Mouse (Mus musculus): ENCODE results near the gene Olfr52. TPM values are rescaled to one million over a fixed set of nuclear protein-coding genes. Genes with fewer than 3 reads are reported as not detected.

Olfr52 gene
- not detected in 4 replicates for total RNA-seq (2023)

DNA sequence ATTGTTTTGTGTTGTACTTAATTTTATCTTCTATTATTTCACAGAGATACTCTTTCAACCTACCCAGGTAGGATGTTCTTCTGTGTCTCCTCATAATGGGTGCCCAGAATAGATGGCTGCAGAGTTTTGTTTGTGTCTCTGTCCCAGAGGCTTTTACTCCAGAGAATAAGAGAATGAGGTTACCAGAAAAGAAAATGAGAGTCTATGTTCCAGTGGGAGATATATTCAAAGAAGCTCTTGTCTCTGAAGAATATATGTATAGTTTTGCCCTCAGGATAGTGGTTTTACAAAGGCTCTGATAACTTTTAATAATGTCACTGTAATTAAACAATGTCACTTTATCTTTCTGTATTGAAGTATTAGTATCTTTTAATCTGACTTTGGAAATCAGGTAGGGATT, at the start of gene Olfr52:
Gene Olfr52, minus strand, starts transcription at position 101 of the 400 bp plus-strand sequence.

DNA sequence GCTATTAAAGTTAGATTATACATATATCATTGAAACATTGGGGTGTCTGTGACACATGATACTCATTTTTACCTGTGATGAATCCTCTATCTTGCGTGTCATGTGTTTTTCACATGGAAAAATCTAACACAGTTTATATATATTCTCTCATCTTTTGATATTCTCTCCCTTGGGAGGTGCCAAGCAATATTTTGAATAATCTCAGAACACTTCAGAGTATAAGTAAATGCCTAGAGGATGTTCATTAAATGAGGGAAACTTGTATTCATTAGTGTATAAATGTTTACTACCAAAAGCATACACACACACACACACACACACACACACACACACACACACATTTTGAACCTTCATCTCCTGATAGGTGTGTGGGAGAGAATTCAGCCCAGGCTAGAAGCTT, 45.8 kb upstream of the Olfr52 start, which contains the start of gene Olfr1047:
Gene Olfr1047, minus strand, starts transcription at position 101 of the 400 bp plus-strand sequence.

DNA sequence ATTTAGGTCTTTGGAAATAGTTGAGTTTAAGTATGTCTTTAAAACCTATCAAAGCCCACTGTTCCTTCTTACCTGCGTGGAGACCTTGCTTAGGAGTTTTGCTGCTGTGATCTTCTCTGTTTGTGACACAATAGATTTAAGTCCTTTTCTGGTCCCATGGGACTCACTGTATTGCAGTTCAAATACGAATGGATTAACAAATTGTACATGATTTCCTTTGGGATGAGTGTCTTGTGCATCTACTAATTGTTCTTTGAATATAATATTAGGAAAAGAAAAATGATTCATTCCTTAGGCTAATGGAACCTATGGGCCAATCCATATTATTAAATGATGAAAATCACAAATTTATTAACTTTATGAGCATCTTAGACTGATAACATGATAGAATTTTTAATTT, 33.7 kb upstream of the Olfr52 start, which contains the start of gene Olfr1046:
Gene Olfr1046, minus strand, starts transcription at position 101 of the 400 bp plus-strand sequence.

DNA sequence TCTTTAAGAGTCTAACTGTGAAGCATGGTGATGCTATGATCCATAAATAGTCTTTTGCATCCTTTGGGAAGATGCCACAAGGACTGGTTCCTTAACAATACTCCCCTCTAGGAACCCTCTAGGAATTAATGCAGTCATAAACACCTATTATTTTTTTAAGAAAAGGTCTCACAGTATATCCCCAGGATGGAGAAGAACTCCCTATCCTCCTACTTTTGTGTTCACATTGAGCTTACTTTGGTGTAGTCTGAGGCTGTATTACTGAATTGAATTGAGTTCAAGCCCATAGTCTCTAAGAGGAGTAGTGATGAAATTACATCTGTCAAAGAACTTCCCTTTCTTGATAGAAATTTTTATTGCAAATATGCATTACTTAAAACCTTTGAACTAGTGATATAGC, 17.4 kb upstream of the Olfr52 start, which contains the start of gene Olfr1045:
Gene Olfr1045, minus strand, starts transcription at position 101 of the 400 bp plus-strand sequence.

DNA sequence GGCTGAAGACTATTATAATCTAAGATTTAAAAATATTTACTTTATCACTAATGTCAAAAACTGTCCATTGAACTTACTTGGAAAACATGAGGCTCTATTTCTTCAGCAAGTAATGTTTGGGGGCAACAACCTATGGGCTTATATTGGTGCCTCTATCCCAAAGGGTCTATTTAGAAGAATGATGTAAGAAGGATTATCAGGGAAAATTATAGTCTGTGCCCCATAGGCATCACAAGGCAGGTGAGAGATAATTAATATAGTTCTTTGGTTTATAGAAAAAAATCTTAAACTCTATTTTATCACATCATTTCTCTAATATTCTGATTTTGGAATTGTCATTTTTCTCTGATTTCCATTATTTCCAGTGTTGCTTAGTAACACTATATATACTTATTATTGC, 7.8 kb downstream of the Olfr52 start, which contains the start of gene Olfr1044:
Gene Olfr1044, minus strand, starts transcription at position 101 of the 400 bp plus-strand sequence.

DNA sequence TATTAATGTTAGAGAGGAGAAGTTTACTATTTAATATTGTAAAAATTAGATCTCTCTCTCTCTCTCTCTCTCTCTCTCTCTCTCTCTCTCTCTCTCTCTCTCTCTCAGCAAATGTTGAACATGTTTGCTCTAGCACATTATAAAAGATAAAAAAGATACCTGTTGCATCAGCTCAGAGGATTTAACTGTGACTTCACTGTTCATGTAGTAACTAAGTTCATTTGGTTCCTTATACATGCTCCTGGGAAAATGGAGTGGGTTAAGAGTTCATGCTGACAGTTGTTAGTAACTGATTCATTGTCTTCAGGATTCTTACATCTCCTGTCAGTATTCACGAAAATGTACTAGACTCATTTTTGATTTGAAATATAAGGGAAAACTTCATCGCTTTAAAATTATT, 18.1 kb downstream of the Olfr52 start, which contains the start of gene Olfr1043:
Gene Olfr1043, minus strand, starts transcription at position 101 of the 400 bp plus-strand sequence.

DNA sequence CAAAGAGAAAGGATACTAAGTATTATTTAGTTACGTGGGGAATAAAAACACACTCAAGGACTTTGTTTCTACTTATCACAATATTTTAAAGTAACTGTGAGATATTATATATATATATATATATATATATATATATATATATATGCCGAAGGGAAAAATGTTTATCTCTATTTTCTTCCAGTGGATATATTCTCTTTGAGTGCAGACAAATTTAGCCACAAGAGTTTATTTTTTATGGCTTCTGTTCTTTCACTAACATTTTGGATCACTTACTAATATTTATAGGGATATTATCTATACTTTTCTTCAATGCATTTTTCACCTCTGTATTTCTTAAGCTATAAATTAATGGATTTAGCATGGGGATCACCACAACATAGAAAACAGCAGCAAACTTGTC, 23.7 kb downstream of the Olfr52 start, which contains the start of gene Olfr1042:
Gene Olfr1042, minus strand, starts transcription at position 101 of the 400 bp plus-strand sequence.

DNA sequence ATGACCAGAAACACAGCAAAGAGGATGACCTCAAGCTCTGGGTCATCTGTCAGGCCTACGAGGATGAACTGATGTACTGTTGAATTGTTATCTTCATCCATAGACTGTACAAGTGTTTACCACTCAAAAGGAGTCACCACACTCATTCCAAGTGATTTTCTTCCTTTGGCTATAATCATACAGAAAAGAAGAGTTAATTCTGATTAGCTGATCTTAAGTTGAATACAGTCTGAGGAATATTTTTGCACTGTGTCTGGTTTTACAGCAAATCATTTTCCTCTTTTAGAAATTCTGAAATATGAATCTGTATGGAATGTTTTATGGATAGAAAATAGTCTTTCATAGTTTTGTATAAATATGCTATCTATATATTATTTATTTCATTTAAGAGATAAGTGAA, 38.9 kb downstream of the Olfr52 start, which contains the start of gene Olfr1040:
Gene Olfr1040, minus strand, starts transcription at position 101 of the 400 bp plus-strand sequence.

DNA sequence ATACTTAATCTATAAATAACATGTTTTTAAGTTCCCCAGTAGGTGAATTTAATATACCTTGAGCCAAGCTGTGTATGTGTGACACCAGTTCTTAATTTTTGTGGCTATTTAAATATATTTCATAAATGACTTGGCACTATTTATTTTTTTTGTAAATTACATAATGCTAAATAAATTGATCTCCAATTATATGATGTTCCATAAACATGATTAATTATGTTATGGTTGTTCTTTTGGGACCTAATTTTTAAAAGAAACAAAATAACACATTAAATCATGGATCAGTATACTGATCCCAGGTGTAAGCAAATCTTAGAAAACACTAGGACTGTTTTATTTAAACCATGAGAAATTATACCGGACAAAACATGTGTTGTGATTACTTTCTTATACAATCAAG, 49.7 kb downstream of the Olfr52 start, which contains the start of gene Olfr1039:
Gene Olfr1039, minus strand, starts transcription at position 101 of the 400 bp plus-strand sequence.

Other genes starting within 250 kb of the Olfr52 start
- gene Olfr1028, start 235.2 kb downstream of the Olfr52 start, total RNA-seq (2023), result 0.15 TPM in 1 of 4 replicates, not detected in the others
- not detected in 4 replicates for gene Olfr1029, start 211.8 kb downstream of the Olfr52 start, total RNA-seq (2023)
- not detected in 4 replicates for gene Olfr1030, start 206.4 kb downstream of the Olfr52 start, total RNA-seq (2023)
- gene Olfr1031, start 195.4 kb downstream of the Olfr52 start, total RNA-seq (2023), result not detected in 4 replicates
- gene Olfr1032, start 180.1 kb downstream of the Olfr52 start, total RNA-seq (2023), result not detected in 4 replicates
- gene Olfr1033, start 165.1 kb downstream of the Olfr52 start, total RNA-seq (2023), result not detected in 4 replicates
- gene Olfr1034, start 139.8 kb downstream of the Olfr52 start, total RNA-seq (2023), result not detected in 4 replicates
- not detected in 4 replicates for gene Olfr1036, start 111.7 kb downstream of the Olfr52 start, total RNA-seq (2023)
- gene Olfr1037, start 98.3 kb downstream of the Olfr52 start, total RNA-seq (2023), result not detected in 4 replicates
- gene Olfr1039, start 49.8 kb downstream of the Olfr52 start, total RNA-seq (2023), result not detected in 4 replicates
- not detected in 4 replicates for gene Olfr1040, start 39.0 kb downstream of the Olfr52 start, total RNA-seq (2023)
- gene Olfr1042, start 23.8 kb downstream of the Olfr52 start, total RNA-seq (2023), result not detected in 4 replicates
- not detected in 4 replicates for gene Olfr1043, start 18.2 kb downstream of the Olfr52 start, total RNA-seq (2023)
- not detected in 4 replicates for gene Olfr1044, start 7.9 kb downstream of the Olfr52 start, total RNA-seq (2023)
- gene Olfr1045, start 17.3 kb upstream of the Olfr52 start, total RNA-seq (2023), result not detected in 4 replicates
- gene Olfr1046, start 33.6 kb upstream of the Olfr52 start, total RNA-seq (2023), result not detected in 4 replicates
- gene Olfr1047, start 45.7 kb upstream of the Olfr52 start, total RNA-seq (2023), result not detected in 4 replicates
- not detected in 4 replicates for gene Olfr1048, start 54.6 kb upstream of the Olfr52 start, total RNA-seq (2023)
- gene Olfr1049, start 72.6 kb upstream of the Olfr52 start, total RNA-seq (2023), result not detected in 4 replicates
- gene Olfr1051, start 93.4 kb upstream of the Olfr52 start, total RNA-seq (2023), result not detected in 4 replicates
- gene Olfr1052, start 106.8 kb upstream of the Olfr52 start, total RNA-seq (2023), result not detected in 4 replicates
- gene Olfr1053, start 129.6 kb upstream of the Olfr52 start, total RNA-seq (2023), result not detected in 4 replicates
- not detected in 4 replicates for gene Olfr1054, start 149.8 kb upstream of the Olfr52 start, total RNA-seq (2023)
- not detected in 4 replicates for gene Olfr1055, start 164.6 kb upstream of the Olfr52 start, total RNA-seq (2023)
- not detected in 4 replicates for gene Olfr1056, start 176.8 kb upstream of the Olfr52 start, total RNA-seq (2023)
- gene Olfr1057, start 192.7 kb upstream of the Olfr52 start, total RNA-seq (2023), result not detected in 4 replicates
- not detected in 4 replicates for gene Olfr1058, start 202.9 kb upstream of the Olfr52 start, total RNA-seq (2023)
- not detected in 4 replicates for gene Olfr1061, start 228.4 kb upstream of the Olfr52 start, total RNA-seq (2023)
- not detected in 4 replicates for gene Olfr1062, start 241.1 kb upstream of the Olfr52 start, total RNA-seq (2023)

All from B cell, adult 62 days (primary cell).